Mouse (Mus musculus): ENCODE results near the gene Zfp609. TPM values are rescaled to one million over a fixed set of nuclear protein-coding genes. Genes with fewer than 3 reads are reported as not detected.
A peak's percentile ranks its signal among the peaks of the same experiment; 100 is the strongest.

Zfp609 gene
- polyA plus RNA-seq, 1 experiment from 2014 or later, result 7.1 TPM

GRCm38 (mm10) chr9:65812841-65813240, 14.5 kb downstream of the Zfp609 start:
- no peak for ATAC-seq (ENCODE audit: insufficient number of reproducible peaks, low FRiP score)
- no peak overlapping the region for H3K4me3 ChIP-seq
- peaks cover 17% of the 10 kb centered on the region for H3K36me3 ChIP-seq
- H3K4me2 ChIP-seq, result peak overlapping the region; percentile 34; the same call in 1 of the 2 replicates
- H3K4me1 ChIP-seq (replicated peaks), result peaks cover 41% of the 10 kb centered on the region
- no peaks in the 10 kb centered on the region for H3K27me3 ChIP-seq (replicated peaks)
- WGBS, result 31% methylated on average over 2 of the region's 2 CpGs
- H3K27ac ChIP-seq (ENCODE audit: poor library complexity, severe bottlenecking), result peak overlapping the region; percentile 83
- H3K9me3 ChIP-seq (replicated peaks), result no peaks in the 10 kb centered on the region; the same call in 1 of the 2 replicates
- no peak overlapping the region for H3K9ac ChIP-seq

GRCm38 (mm10) chr9:65811784-65812183, 15.6 kb downstream of the Zfp609 start:
- H3K9ac ChIP-seq, result no peak overlapping the region
- 71% methylated on average over 1 of the region's 1 CpGs for WGBS
- H3K36me3 ChIP-seq, result peaks cover 16% of the 10 kb centered on the region
- no peak overlapping the region for H3K27ac ChIP-seq (ENCODE audit: poor library complexity, severe bottlenecking)
- H3K4me2 ChIP-seq, result no peak overlapping the region
- H3K4me1 ChIP-seq (replicated peaks), result peaks cover 47% of the 10 kb centered on the region
- no peaks in the 10 kb centered on the region for H3K27me3 ChIP-seq (replicated peaks)
- ATAC-seq (ENCODE audit: insufficient number of reproducible peaks, low FRiP score), result no peak
- H3K9me3 ChIP-seq (replicated peaks), result no peaks in the 10 kb centered on the region; the same call in 1 of the 2 replicates
- H3K4me3 ChIP-seq, result no peak overlapping the region

DNA sequence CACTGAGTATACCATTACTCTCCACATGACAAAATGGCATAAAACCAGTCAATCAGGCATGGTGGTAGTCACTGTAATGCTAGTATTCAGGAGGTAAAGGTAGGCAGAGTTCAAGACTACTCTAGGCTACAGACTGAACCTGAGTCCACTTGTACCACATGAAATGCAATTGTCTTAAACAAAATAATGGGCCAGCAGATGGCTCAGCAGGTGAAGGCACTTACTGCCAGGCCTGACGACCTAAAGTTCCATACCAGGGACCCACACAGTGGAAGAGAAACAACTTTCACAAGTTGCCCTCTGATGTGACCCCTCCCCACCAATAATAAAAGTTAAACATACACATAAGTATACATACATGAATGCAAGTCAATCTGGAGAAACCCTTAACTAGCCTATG, 19.5 kb downstream of the Zfp609 start:
- H3K9me3 ChIP-seq (replicated peaks), result no peaks in the 10 kb centered on the region
- 80% methylated on average over 1 of the region's 1 CpGs for WGBS
- H3K4me1 ChIP-seq (replicated peaks), result peaks cover 43% of the 10 kb centered on the region
- ATAC-seq (ENCODE audit: insufficient number of reproducible peaks, low FRiP score), result no peak
- H3K27me3 ChIP-seq (replicated peaks), result no peaks in the 10 kb centered on the region
- H3K9ac ChIP-seq, result no peak overlapping the region
- H3K4me2 ChIP-seq, result no peak overlapping the region
- no peaks in the 10 kb centered on the region for H3K36me3 ChIP-seq
- 0 out of 2 replicates have a peak overlapping the region, but pooled peaks have one; percentile 32 for H3K27ac ChIP-seq (ENCODE audit: poor library complexity, severe bottlenecking)
- H3K4me3 ChIP-seq, result no peak overlapping the region

DNA sequence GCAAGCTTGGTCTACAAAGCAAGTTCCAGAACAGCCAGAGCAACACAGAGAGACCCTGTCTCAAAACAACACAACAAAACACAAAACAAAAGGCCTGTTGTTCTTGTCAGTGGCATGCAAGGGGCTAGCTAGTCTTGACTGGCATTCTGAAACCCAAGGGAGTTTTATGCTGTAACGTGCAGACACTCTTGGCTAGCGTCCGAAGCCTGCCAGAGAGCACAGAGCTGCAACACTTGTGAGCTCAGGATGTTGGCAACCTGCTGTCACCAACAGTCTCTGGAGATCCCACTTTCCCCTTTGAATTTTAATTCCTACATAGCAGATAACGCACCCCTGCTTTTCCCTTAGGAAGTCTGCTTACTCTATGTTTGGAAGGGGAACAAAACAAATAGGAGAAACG, 20.1 kb downstream of the Zfp609 start:
- WGBS, result 39% methylated on average over 5 of the region's 5 CpGs
- peaks cover 39% of the 10 kb centered on the region for H3K4me1 ChIP-seq (replicated peaks)
- H3K4me2 ChIP-seq, result no peak overlapping the region

GRCm38 (mm10) chr9:65799770-65800169, 27.6 kb downstream of the Zfp609 start:
- whole genome bisulfite sequencing, result 79% methylated on average over 4 of the region's 4 CpGs
- Histone ChIP-seq H3K36me3 (peaks cover 2% of the 10 kb centered on the region), H3K27ac (ENCODE audit: poor library complexity, severe bottlenecking) (no peak overlapping the region), H3K4me2 (no peak overlapping the region), H3K9me3 (replicated peaks) (no peaks in the 10 kb centered on the region), H3K27me3 (replicated peaks) (no peaks in the 10 kb centered on the region), H3K4me1 (replicated peaks) (peaks cover 38% of the 10 kb centered on the region), H3K4me3 (no peak overlapping the region), H3K9ac (no peak overlapping the region)
- no peak for ATAC-seq (ENCODE audit: insufficient number of reproducible peaks, low FRiP score)

More for the DNA sequence above, 20.1 kb downstream of the Zfp609 start:
- no peaks in the 10 kb centered on the region for H3K36me3 ChIP-seq
- no peaks in the 10 kb centered on the region for H3K27me3 ChIP-seq (replicated peaks)
- no peak overlapping the region for H3K4me3 ChIP-seq
- no peak overlapping the region for H3K9ac ChIP-seq
- ATAC-seq (ENCODE audit: insufficient number of reproducible peaks, low FRiP score), result no peak
- H3K9me3 ChIP-seq (replicated peaks), result no peaks in the 10 kb centered on the region
- peak overlapping the region; percentile 32; the same call in 1 of the 2 replicates for H3K27ac ChIP-seq (ENCODE audit: poor library complexity, severe bottlenecking)

GRCm38 (mm10) chr9:65795651-65796050, 31.7 kb downstream of the Zfp609 start:
- Histone ChIP-seq H3K27me3 (replicated peaks) (no peaks in the 10 kb centered on the region), H3K36me3 (peaks cover 15% of the 10 kb centered on the region), H3K27ac (ENCODE audit: poor library complexity, severe bottlenecking) (peak overlapping the region; percentile 2), H3K4me1 (replicated peaks) (peaks cover 46% of the 10 kb centered on the region), H3K9me3 (replicated peaks) (no peaks in the 10 kb centered on the region), H3K9ac (no peak overlapping the region), H3K4me3 (no peak overlapping the region), H3K4me2 (no peak overlapping the region)
- no peak for ATAC-seq (ENCODE audit: insufficient number of reproducible peaks, low FRiP score)
- 40% methylated on average over 2 of the region's 2 CpGs for WGBS

GRCm38 (mm10) chr9:65794313-65794712, 33.1 kb downstream of the Zfp609 start:
- no peaks in the 10 kb centered on the region for H3K27me3 ChIP-seq (replicated peaks)
- peaks cover 15% of the 10 kb centered on the region for H3K36me3 ChIP-seq
- H3K27ac ChIP-seq (ENCODE audit: poor library complexity, severe bottlenecking), result no peak overlapping the region
- 94% methylated on average over 7 of the region's 7 CpGs for WGBS
- no peak overlapping the region for H3K9ac ChIP-seq
- H3K4me1 ChIP-seq (replicated peaks), result peaks cover 45% of the 10 kb centered on the region
- ATAC-seq (ENCODE audit: insufficient number of reproducible peaks, low FRiP score), result no peak
- no peak overlapping the region for H3K4me3 ChIP-seq
- H3K9me3 ChIP-seq (replicated peaks), result no peaks in the 10 kb centered on the region
- H3K4me2 ChIP-seq, result no peak overlapping the region

DNA sequence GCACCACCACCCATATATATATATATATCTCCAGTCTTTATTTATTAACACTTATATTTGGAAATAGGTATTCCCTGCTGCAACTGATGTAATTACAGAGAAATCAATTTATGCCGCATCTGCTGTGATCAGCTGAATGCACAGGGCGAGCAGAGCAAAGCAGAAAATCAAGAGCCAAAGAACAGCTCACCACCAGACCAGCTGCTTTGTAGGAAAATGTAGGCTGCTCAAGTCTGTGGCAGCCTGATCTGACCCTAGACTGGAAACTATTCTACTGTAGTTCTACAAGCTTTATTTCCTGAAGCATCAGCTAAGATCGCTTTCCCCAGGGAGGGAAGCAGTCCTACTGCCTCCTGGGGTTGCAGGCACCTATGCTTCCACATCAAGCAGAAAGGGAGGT, 33.9 kb downstream of the Zfp609 start:
- Histone ChIP-seq H3K9ac (no peak overlapping the region), H3K4me2 (no peak overlapping the region), H3K36me3 (peaks cover 15% of the 10 kb centered on the region), H3K4me3 (no peak overlapping the region), H3K9me3 (replicated peaks) (no peaks in the 10 kb centered on the region), H3K4me1 (replicated peaks) (peaks cover 46% of the 10 kb centered on the region), H3K27ac (ENCODE audit: poor library complexity, severe bottlenecking) (no peak overlapping the region), H3K27me3 (replicated peaks) (no peaks in the 10 kb centered on the region)
- no peak for ATAC-seq (ENCODE audit: insufficient number of reproducible peaks, low FRiP score)
- 83% methylated on average over 3 of the region's 3 CpGs for WGBS

GRCm38 (mm10) chr9:65793086-65793485, 34.3 kb downstream of the Zfp609 start:
- no peak overlapping the region for H3K27ac ChIP-seq (ENCODE audit: poor library complexity, severe bottlenecking)
- H3K4me3 ChIP-seq, result no peak overlapping the region
- no peak overlapping the region for H3K9ac ChIP-seq
- ATAC-seq (ENCODE audit: insufficient number of reproducible peaks, low FRiP score), result no peak
- no peaks in the 10 kb centered on the region for H3K27me3 ChIP-seq (replicated peaks)
- WGBS, result 79% methylated on average over 3 of the region's 3 CpGs
- peaks cover 15% of the 10 kb centered on the region for H3K36me3 ChIP-seq
- peaks cover 50% of the 10 kb centered on the region for H3K4me1 ChIP-seq (replicated peaks)
- H3K4me2 ChIP-seq, result no peak overlapping the region
- no peaks in the 10 kb centered on the region for H3K9me3 ChIP-seq (replicated peaks)

DNA sequence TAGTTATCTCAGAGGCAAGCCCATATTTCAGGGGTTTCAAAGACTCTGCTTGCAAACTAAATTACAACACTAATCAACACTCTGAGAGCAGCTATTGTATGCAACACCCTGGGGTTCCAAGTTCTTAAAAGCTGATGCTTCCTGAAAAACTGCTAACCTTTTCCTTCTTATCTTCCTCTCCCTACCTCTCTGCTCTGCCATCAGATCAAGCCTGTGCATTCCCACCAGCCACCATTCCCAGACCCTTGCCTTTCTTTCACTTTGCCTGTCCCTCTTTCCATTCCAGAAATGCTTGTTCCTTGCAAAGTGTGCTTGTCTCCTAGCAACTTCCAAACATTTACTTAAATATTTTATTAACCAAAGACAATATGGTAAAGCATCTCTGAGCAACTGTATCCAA, 35.5 kb downstream of the Zfp609 start:
- Histone ChIP-seq H3K27ac (ENCODE audit: poor library complexity, severe bottlenecking) (no peak overlapping the region), H3K27me3 (replicated peaks) (no peaks in the 10 kb centered on the region), H3K36me3 (peaks cover 15% of the 10 kb centered on the region), H3K4me2 (no peak overlapping the region), H3K9me3 (replicated peaks) (no peaks in the 10 kb centered on the region), H3K4me1 (replicated peaks) (peaks cover 62% of the 10 kb centered on the region), H3K9ac (no peak overlapping the region), H3K4me3 (no peak overlapping the region)
- no peak for ATAC-seq (ENCODE audit: insufficient number of reproducible peaks, low FRiP score)

- H3K36me3 ChIP-seq, result peaks cover 15% of the 10 kb centered on the region
- peaks cover 62% of the 10 kb centered on the region for H3K4me1 ChIP-seq (replicated peaks)
- no peaks in the 10 kb centered on the region for H3K27me3 ChIP-seq (replicated peaks)
- no peak overlapping the region; the same call in 1 of the 2 replicates for H3K9ac ChIP-seq
- 51% methylated on average over 4 of the region's 4 CpGs for WGBS
- H3K4me3 ChIP-seq, result no peak overlapping the region
- no peak for ATAC-seq (ENCODE audit: insufficient number of reproducible peaks, low FRiP score)
- H3K27ac ChIP-seq (ENCODE audit: poor library complexity, severe bottlenecking), result no peak overlapping the region
- H3K9me3 ChIP-seq (replicated peaks), result no peaks in the 10 kb centered on the region
- no peak overlapping the region for H3K4me2 ChIP-seq
Measured at GRCm38 (mm10) chr9:65791106-65791505, 36.3 kb downstream of the Zfp609 start.

DNA sequence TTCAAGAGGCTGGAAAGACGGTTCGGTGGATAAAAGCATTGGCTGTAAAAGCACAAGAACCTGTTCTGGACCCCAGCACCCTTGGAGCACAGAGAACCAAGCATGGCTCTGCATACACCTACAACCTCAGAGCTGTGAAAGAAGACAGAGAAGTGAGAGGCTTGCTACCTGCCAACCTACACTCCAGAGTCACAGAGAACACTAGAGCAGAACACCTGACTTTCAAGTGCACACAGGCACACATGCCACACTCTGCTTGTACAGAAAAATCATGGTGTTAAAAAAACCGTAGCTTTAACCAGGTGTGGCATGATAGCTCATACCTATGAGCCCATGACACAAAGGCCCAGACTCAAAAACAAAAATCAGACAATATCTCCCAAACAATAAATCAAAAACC, 37.6 kb downstream of the Zfp609 start:
- H3K4me1 ChIP-seq (replicated peaks), result peaks cover 54% of the 10 kb centered on the region
- H3K9ac ChIP-seq, result no peak overlapping the region
- no peak for ATAC-seq (ENCODE audit: insufficient number of reproducible peaks, low FRiP score)
- H3K27me3 ChIP-seq (replicated peaks), result no peaks in the 10 kb centered on the region
- no peak overlapping the region for H3K4me3 ChIP-seq
- no peaks in the 10 kb centered on the region for H3K9me3 ChIP-seq (replicated peaks)
- peaks cover 13% of the 10 kb centered on the region for H3K36me3 ChIP-seq
- H3K27ac ChIP-seq (ENCODE audit: poor library complexity, severe bottlenecking), result no peak overlapping the region
- H3K4me2 ChIP-seq, result no peak overlapping the region
- WGBS, result 90% methylated on average over 3 of the region's 3 CpGs
